Mouse (Mus musculus): Measurements from ENCODE around the gene Slc35d1. TPM values are rescaled to one million over a fixed set of nuclear protein-coding genes. Genes with fewer than 3 reads are reported as not detected.

The Slc35d1 gene
- polyA plus RNA-seq (2017; shearing (Covaris generic)) = 38.6 TPM

GRCm38 (mm10) chr4:103214925-103215820 is at the start of gene Slc35d1:
Slc35d1 (minus strand) TSS chr4:103215164.

Other genes with a start within 250 kb of the Slc35d1 start
- not detected for gene Tctex1d1, start 236.6 kb downstream of the Slc35d1 start, polyA plus RNA-seq (2017; shearing (Covaris generic))
- not detected for gene Insl5, start 188.3 kb downstream of the Slc35d1 start, polyA plus RNA-seq (2017; shearing (Covaris generic))
- gene Mier1, start 100.8 kb downstream of the Slc35d1 start, polyA plus RNA-seq (2017; shearing (Covaris generic)) = 72.2 TPM
- gene Wdr78, start 100.6 kb downstream of the Slc35d1 start, polyA plus RNA-seq (2017; shearing (Covaris generic)) = 3.3 TPM
- gene 4921539E11Rik, start 75.7 kb upstream of the Slc35d1 start, polyA plus RNA-seq (2017; shearing (Covaris generic)) = not detected
- 32.8 TPM for gene Oma1, start 98.6 kb upstream of the Slc35d1 start, polyA plus RNA-seq (2017; shearing (Covaris generic))